Comparison of ENCODE assay signal across 24 mouse cellular contexts in genomic region chr11:120069261-120069660, GRCm38 (mm10). TPM values are rescaled to one million over a fixed set of nuclear protein-coding genes. Genes with fewer than 3 reads are reported as not detected.
DNase-seq lines count a peak whose midpoint lies in the region; ATAC-seq and TF ChIP-seq lines count a peak whose summit lies in the region.
"Had no signal": no experiment of that assay in that cellular context is flagged by ENCODE, and none has a peak within 500 bp of the region (broad histone marks: within the 10 kb centered on the region; RNA-seq: fewer than 3 reads in every experiment).

No protein-coding gene starts in this region.

- no peak overlapping the region for H3K4me2 ChIP-seq in heart, embryonic 13.5 days
- H3K4me2 ChIP-seq in limb, embryonic 11.5 days (ENCODE audit: low read depth, severe bottlenecking) = no peak overlapping the region
- H3K4me2 ChIP-seq: forebrain, embryonic 12.5 days; midbrain, embryonic 11.5 days had no signal

- no peak overlapping the region for H3K27ac ChIP-seq in heart, embryonic 13.5 days (replicated peaks)
- H3K27ac ChIP-seq in limb, embryonic 11.5 days (replicated peaks; ENCODE audit: low read depth, low read length) = no peak overlapping the region
- H3K27ac ChIP-seq: forebrain, embryonic 12.5 days; gastrocnemius, adult 2 months; liver, embryonic 14.5 days; macrophage had no signal

- no peak for TF ChIP-seq CTCF in E14TG2a.4 (conservative IDR thresholded peaks at IDR 0.05; ENCODE audit: low read length)

- H3K4me1 ChIP-seq in heart, embryonic 13.5 days = peaks cover 12% of the 10 kb centered on the region
- H3K4me1 ChIP-seq in E14TG2a.4 (replicated peaks; ENCODE audit: low read depth, low read length) = peaks cover 94% of the 10 kb centered on the region
- H3K4me1 ChIP-seq in limb, embryonic 11.5 days (ENCODE audit: control insufficient read depth, insufficient read depth, low read length) = no peaks in the 10 kb centered on the region

- H3K9ac ChIP-seq in heart, embryonic 13.5 days = peak overlapping the region; percentile 44; the same call in 1 of the 2 replicates
- H3K9ac ChIP-seq in limb, embryonic 11.5 days (ENCODE audit: low read length) = peak overlapping the region; percentile 27; the same call in 1 of the 2 replicates
- H3K9ac ChIP-seq: forebrain, embryonic 12.5 days; liver, embryonic 14.5 days had no signal

- intact Hi-C loops in left cerebral cortex, postnatal 36 days (cut with DNase I) = loop anchor here (5.0 kb wide), 1 partner anchor 57 kb away; no protein-coding TSS in a partner anchor

- H3K27me3 ChIP-seq in heart, embryonic 13.5 days (replicated peaks) = no peaks in the 10 kb centered on the region
- H3K27me3 ChIP-seq in E14TG2a.4 (ENCODE audit: insufficient read depth, low read length) = no peaks in the 10 kb centered on the region
- H3K27me3 ChIP-seq in limb, embryonic 11.5 days (ENCODE audit: control insufficient read depth, insufficient read depth, low read length) = no peaks in the 10 kb centered on the region
- H3K27me3 ChIP-seq: forebrain, embryonic 12.5 days; Patski had no signal

- H3K9me3 ChIP-seq in heart, embryonic 13.5 days = no peaks in the 10 kb centered on the region
- H3K9me3 ChIP-seq in E14TG2a.4 (ENCODE audit: low read length) = no peaks in the 10 kb centered on the region
- no peaks in the 10 kb centered on the region for H3K9me3 ChIP-seq in limb, embryonic 11.5 days (ENCODE audit: control insufficient read depth, low read length)
- H3K9me3 ChIP-seq: forebrain, embryonic 12.5 days; hindbrain, embryonic 10.5 days had no signal

- WGBS in heart, embryonic 13.5 days = 44% methylated on average over 11 of the region's 11 CpGs
- 41% methylated on average over 11 of the region's 11 CpGs for WGBS in limb, embryonic 11.5 days

- H3K36me3 ChIP-seq in heart, embryonic 13.5 days = peaks cover 91% of the 10 kb centered on the region
- peaks cover 90% of the 10 kb centered on the region for H3K36me3 ChIP-seq in E14TG2a.4 (ENCODE audit: insufficient read depth, low read length)
- H3K36me3 ChIP-seq in limb, embryonic 11.5 days (ENCODE audit: control insufficient read depth, insufficient read depth, low read length) = peaks cover 12% of the 10 kb centered on the region

- no peak for DNase-seq in heart, postnatal 4 days
- peak; percentile 47 for DNase-seq in embryo, embryonic 11 days
- no peak for DNase-seq in limb, embryonic 11.5 days (ENCODE audit: low spot score)
- no peak for DNase-seq in cerebellum, postnatal 14 days
- DNase-seq in left cerebral cortex, postnatal 36 days (ENCODE audit: low spot score in 2 of 2) = no peak
- DNase-seq: adrenal gland, adult 8-10 months; cerebellum, adult 18-20 months; gastrocnemius, adult 2 months; kidney, adult 2 months; kidney, postnatal 10 days; layer of hippocampus, postnatal 36 days; right cerebral cortex, postnatal 14 days; spleen, adult 18-20 months; thymus, postnatal 14 days had no signal

- no peak for ATAC-seq in heart, embryonic 13.5 days (ENCODE audit: extremely low read depth, insufficient number of reproducible peaks, low FRiP score, low TSS enrichment)
- ATAC-seq in limb, embryonic 11.5 days (ENCODE audit: insufficient number of reproducible peaks, low FRiP score, low TSS enrichment, low read depth) = no peak
- ATAC-seq: CD4-positive, CD25-positive, alpha-beta regulatory T cell, adult 4 months; Patski had no signal

- no peak overlapping the region for H3K4me3 ChIP-seq in heart, embryonic 13.5 days
- peak overlapping the region; percentile 39; the same call in 1 of the 2 replicates for H3K4me3 ChIP-seq in E14TG2a.4 (replicated peaks; ENCODE audit: low read length)
- no peak overlapping the region for H3K4me3 ChIP-seq in limb, embryonic 11.5 days (ENCODE audit: low read depth, low read length)
- H3K4me3 ChIP-seq: erythroblast, embryonic 14.5 days; forebrain, embryonic 12.5 days; gastrocnemius, adult 2 months; hindbrain, embryonic 10.5 days had no signal

RNA-seq across cellular contexts. Expression of gene Cep131, which starts 17.4 kb away (rescaled TPM):
- polyA plus RNA-seq in heart, embryonic 13.5 days (2015; fragmentation: Nextera tagmentation; extraction: Ambion mirVana) = 13.4 and 13.8 TPM in 2 replicates
- total RNA-seq in heart, postnatal 4 days (2021) = 10 to 100 TPM; 11.6 to 12.6 TPM
- polyA plus RNA-seq in limb, embryonic 11.5 days (2014; fragmentation: Nextera tagmentation; extraction: Ambion mirVana) = 30.5 and 33.7 TPM in 2 replicates
- total RNA-seq in left cerebral cortex, postnatal 36 days (2021) = 10 to 100 TPM; 32.8 to 34.7 TPM

RNA-seq across cellular contexts. Expression of gene Aatk, which starts 22.3 kb away (rescaled TPM):
- 0.33 and 0.55 TPM in 2 replicates for polyA plus RNA-seq in heart, embryonic 13.5 days (2015; fragmentation: Nextera tagmentation; extraction: Ambion mirVana)
- 1 to 10 TPM; 3.7 to 4.2 TPM for total RNA-seq in heart, postnatal 4 days (2021)
- polyA plus RNA-seq in limb, embryonic 11.5 days (2014; fragmentation: Nextera tagmentation; extraction: Ambion mirVana) = 1.5 and 1.8 TPM in 2 replicates
- 100 to 1,000 TPM; 206 to 217 TPM for total RNA-seq in left cerebral cortex, postnatal 36 days (2021)
- polyA plus RNA-seq: CD4-positive, CD25-positive, alpha-beta regulatory T cell, adult 4 months had no signal

RNA-seq across cellular contexts. Expression of gene Tepsin, which starts 29.3 kb away (rescaled TPM):
- polyA plus RNA-seq in heart, embryonic 13.5 days (2015; fragmentation: Nextera tagmentation; extraction: Ambion mirVana) = 13.0 and 13.5 TPM in 2 replicates
- total RNA-seq in heart, postnatal 4 days (2021) = 1 to 10 TPM; 8.7 to 9.7 TPM
- polyA plus RNA-seq in limb, embryonic 11.5 days (2014; fragmentation: Nextera tagmentation; extraction: Ambion mirVana) = 16.9 and 18.6 TPM in 2 replicates
- total RNA-seq in left cerebral cortex, postnatal 36 days (2021) = 10 to 100 TPM; 14.3 to 16.6 TPM

RNA-seq across cellular contexts. Expression of gene Ndufaf8, which starts 29.5 kb away (rescaled TPM):
- polyA plus RNA-seq in heart, embryonic 13.5 days (2015; fragmentation: Nextera tagmentation; extraction: Ambion mirVana) = 81.1 and 95.7 TPM in 2 replicates
- 10 to 100 TPM; 51.6 to 63.0 TPM for total RNA-seq in heart, postnatal 4 days (2021)
- polyA plus RNA-seq in limb, embryonic 11.5 days (2014; fragmentation: Nextera tagmentation; extraction: Ambion mirVana) = 71.3 and 71.4 TPM in 2 replicates
- total RNA-seq in left cerebral cortex, postnatal 36 days (2021) = 10 to 100 TPM; 33.3 to 49.5 TPM

Comparison
In these comparisons a context has a peak if more than half of its experiments do, and no peak if none do; other contexts are left out.
1. RNA of gene Aatk, which starts 22.3 kb away (total RNA-seq): 206 to 217 TPM in left cerebral cortex, postnatal 36 days; 3.7 to 4.2 TPM in heart, postnatal 4 days; every median in the first group is over 10 times any median in the second.